Mouse (Mus musculus) C2C12 (cell line): Measurements from ENCODE around the gene Agbl3. TPM values are rescaled to one million over a fixed set of nuclear protein-coding genes. Genes with fewer than 3 reads are reported as not detected.

Experiments used
- H3K27me3 ChIP-seq: one replicate; pipeline ENCODE4 v1.6.1; 2011; ENCODE audit not compliant: control insufficient read depth, insufficient read depth, insufficient read length
- H3K36me3 ChIP-seq: one replicate; pipeline ENCODE4 v1.6.1; 2011; ENCODE audit not compliant: control insufficient read depth, insufficient read depth
- H3K4me3 ChIP-seq: one replicate; pipeline ENCODE4 v1.5.1; 2011; ENCODE audit warnings: mild to moderate bottlenecking, control low read depth; ENCODE audit not compliant: poor library complexity, insufficient read depth, severe bottlenecking
- H3K79me2 ChIP-seq: one replicate; pipeline ENCODE4 v1.6.1; 2011; ENCODE audit not compliant: control insufficient read depth, insufficient read depth
- H3K79me3 ChIP-seq: one replicate; pipeline ENCODE4 v1.6.1; 2011; ENCODE audit warnings: low read depth, control low read depth
- H3ac ChIP-seq: one replicate; pipeline ENCODE3; 2011; ENCODE audit warnings: low read depth; ENCODE audit not compliant: control insufficient read depth, insufficient read length
- CEBPB ChIP-seq: IDR thresholded peaks from one replicate; pipeline ENCODE4 v1.6.1; 2011; ENCODE audit warnings: low read depth, mild to moderate bottlenecking, control low read depth, moderate library complexity
- CTCF ChIP-seq: IDR thresholded peaks from one replicate; pipeline ENCODE4 v1.5.1; 2011; ENCODE audit not compliant: control insufficient read depth, insufficient read depth, insufficient read length
- FOSL1 ChIP-seq: IDR thresholded peaks from one replicate; pipeline ENCODE4 v1.8.0; 2011; ENCODE audit warnings: mild to moderate bottlenecking, low read length; ENCODE audit not compliant: poor library complexity, insufficient read depth, severe bottlenecking
- MAX ChIP-seq: IDR thresholded peaks from one replicate; pipeline ENCODE4 v1.6.1; 2011; ENCODE audit warnings: mild to moderate bottlenecking, control low read depth
- MYOD1 ChIP-seq: IDR thresholded peaks from one replicate; pipeline ENCODE4 v1.6.1; 2011; ENCODE audit warnings: low read depth; ENCODE audit not compliant: control insufficient read depth, insufficient read length
- MYOG ChIP-seq: IDR thresholded peaks from one replicate; pipeline ENCODE4 v1.6.1; 2011; ENCODE audit not compliant: control insufficient read depth, insufficient read length; ENCODE audit errors: extremely low read depth
- USF1 ChIP-seq: IDR thresholded peaks from one replicate; pipeline ENCODE4 v1.6.1; 2011; ENCODE audit warnings: low read depth, mild to moderate bottlenecking, control low read depth, moderate library complexity
- polyA plus RNA-seq: library from polyadenylated mRNA; unstranded; fragments of >200 nt; fragmentation: generic; extraction: Trizol; gene quantifications from one replicate; pipeline ENCODE4 v1.2.1, GENCODE M21; 2012; ENCODE audit warnings: missing spikeins

Gene Agbl3
- polyA plus RNA-seq, 1 experiment = 2.4 TPM

GRCm38 (mm10) chr6:34901911-34902444, 121.7 kb downstream of the Agbl3 start:
- no peaks in the 10 kb centered on the region for H3K27me3 ChIP-seq
- no peaks in the 10 kb centered on the region for H3K79me3 ChIP-seq
- peaks cover 33% of the 10 kb centered on the region for H3K36me3 ChIP-seq
- H3ac ChIP-seq = no peak overlapping the region
- TF ChIP-seq USF1 (no peak), FOSL1 (no peak), CTCF (no peak), MAX (no peak), MYOG (no peak), CEBPB (no peak), MYOD1 (no peak)
- no peaks in the 10 kb centered on the region for H3K79me2 ChIP-seq
- no peak overlapping the region for H3K4me3 ChIP-seq

- Histone ChIP-seq H3K27me3 (no peaks in the 10 kb centered on the region), H3K4me3 (no peak overlapping the region), H3K79me2 (no peaks in the 10 kb centered on the region), H3K79me3 (no peaks in the 10 kb centered on the region), H3ac (no peak overlapping the region), H3K36me3 (peaks cover 32% of the 10 kb centered on the region)
- TF ChIP-seq MYOG (no peak), MYOD1 (no peak), FOSL1 (no peak), CTCF (no peak), USF1 (no peak), MAX (no peak), CEBPB (no peak)
Observed at GRCm38 (mm10) chr6:34902578-34902977, 122.3 kb downstream of the Agbl3 start.

- H3K79me3 ChIP-seq = no peaks in the 10 kb centered on the region
- no peak overlapping the region for H3K4me3 ChIP-seq
- TF ChIP-seq USF1 (no peak), FOSL1 (no peak), CEBPB (no peak), CTCF (no peak), MYOD1 (no peak), MYOG (no peak), MAX (no peak)
- no peak overlapping the region for H3ac ChIP-seq
- no peaks in the 10 kb centered on the region for H3K79me2 ChIP-seq
- no peaks in the 10 kb centered on the region for H3K27me3 ChIP-seq
- H3K36me3 ChIP-seq = peaks cover 38% of the 10 kb centered on the region
Observed at GRCm38 (mm10) chr6:34903441-34903840, 123.2 kb downstream of the Agbl3 start.

- Histone ChIP-seq H3K36me3 (peaks cover 38% of the 10 kb centered on the region), H3K4me3 (no peak overlapping the region), H3K79me3 (no peaks in the 10 kb centered on the region), H3ac (no peak overlapping the region), H3K27me3 (no peaks in the 10 kb centered on the region), H3K79me2 (no peaks in the 10 kb centered on the region)
- TF ChIP-seq FOSL1 = no peak
Observed at GRCm38 (mm10) chr6:34903851-34904250, 123.6 kb downstream of the Agbl3 start.

GRCm38 (mm10) chr6:34904361-34904760, 124.1 kb downstream of the Agbl3 start:
- Histone ChIP-seq H3K36me3 (peaks cover 38% of the 10 kb centered on the region), H3K4me3 (no peak overlapping the region), H3K27me3 (no peaks in the 10 kb centered on the region), H3K79me3 (no peaks in the 10 kb centered on the region), H3K79me2 (peaks cover 2% of the 10 kb centered on the region), H3ac (no peak overlapping the region)
- no peak for TF ChIP-seq FOSL1
- TF ChIP-seq MYOG = no peak

- H3K36me3 ChIP-seq = peaks cover 31% of the 10 kb centered on the region
- TF ChIP-seq CTCF = no peak
- TF ChIP-seq MYOD1 = no peak
- no peak for TF ChIP-seq MAX
- no peak for TF ChIP-seq USF1
- no peak for TF ChIP-seq MYOG
- no peak for TF ChIP-seq CEBPB
- TF ChIP-seq FOSL1 = no peak
Observed at GRCm38 (mm10) chr6:34906125-34906524, 125.9 kb downstream of the Agbl3 start.

More at GRCm38 (mm10) chr6:34906125-34906524, 125.9 kb downstream of the Agbl3 start:
- Histone ChIP-seq H3ac (no peak overlapping the region), H3K27me3 (no peaks in the 10 kb centered on the region), H3K79me2 (peaks cover 8% of the 10 kb centered on the region), H3K4me3 (no peak overlapping the region), H3K79me3 (no peaks in the 10 kb centered on the region)
